ENCODE assay signal across 8 mouse cellular contexts in the genomic region with DNA sequence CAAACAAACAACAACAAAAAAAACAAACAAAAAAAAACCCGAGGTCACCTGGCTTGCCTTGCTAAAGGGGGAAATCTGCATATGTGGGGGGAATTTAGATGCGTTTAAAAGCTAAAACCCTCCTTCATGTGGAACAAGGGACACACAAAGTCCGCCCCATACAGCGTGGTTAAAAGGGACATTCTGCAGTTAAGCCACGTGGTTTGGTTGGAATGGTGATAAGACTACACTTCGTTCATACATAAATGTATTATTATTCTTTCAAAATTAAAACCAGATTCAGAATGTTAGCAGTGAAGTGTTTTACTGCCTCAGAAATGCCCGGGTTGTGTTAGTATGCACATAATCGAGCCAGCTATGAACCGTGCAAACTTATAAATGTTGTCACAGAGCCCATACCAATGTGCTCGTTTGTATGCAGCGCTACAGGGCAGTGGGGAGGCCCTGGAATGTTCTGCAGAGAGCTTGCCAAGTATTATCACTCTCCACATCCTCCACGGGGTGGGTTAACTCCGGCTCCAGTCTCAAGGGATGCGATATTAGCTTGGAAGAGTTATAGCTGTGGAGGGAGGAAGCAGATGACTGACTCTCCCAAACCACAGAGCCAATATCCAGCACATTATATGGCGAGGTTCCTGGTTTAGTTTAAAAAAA.
A peak's percentile ranks its signal among the peaks of the same experiment; 100 is the strongest.
DNase-seq lines count a peak whose midpoint lies in the region; ATAC-seq and TF ChIP-seq lines count a peak whose summit lies in the region.

No protein-coding gene starts in this region.

- H3K9ac ChIP-seq in intestine, postnatal 0 days (ENCODE audit: low read depth, low read length), result no peak overlapping the region

- no peaks in the 10 kb centered on the region for H3K9me3 ChIP-seq in intestine, postnatal 0 days (ENCODE audit: control insufficient read depth)

- H3K36me3 ChIP-seq in intestine, postnatal 0 days (ENCODE audit: control insufficient read depth, insufficient read depth), result no peaks in the 10 kb centered on the region; the same call in 1 of the 2 replicates
- no peaks in the 10 kb centered on the region for H3K36me3 ChIP-seq in thymus, adult 2 months (ENCODE audit: control insufficient read depth, insufficient read depth, low read length)

- H3K27me3 ChIP-seq in intestine, postnatal 0 days (replicated peaks; ENCODE audit: control insufficient read depth, insufficient read depth, low read length), result no peaks in the 10 kb centered on the region
- no peaks in the 10 kb centered on the region for H3K27me3 ChIP-seq in thymus, adult 2 months (ENCODE audit: control insufficient read depth, insufficient read depth, low read length)

- H3K4me1 ChIP-seq in intestine, postnatal 0 days (replicated peaks; ENCODE audit: control insufficient read depth, insufficient read depth, low read length), result peaks cover 34% of the 10 kb centered on the region
- peaks cover 29% of the 10 kb centered on the region for H3K4me1 ChIP-seq in thymus, adult 2 months (replicated peaks; ENCODE audit: control insufficient read depth, insufficient read depth, low read length)

- peak overlapping the region; percentile 95 for H3K27ac ChIP-seq in left cerebral cortex, adult 2 months
- peak overlapping the region; percentile 74; the same call in 1 of the 2 replicates for H3K27ac ChIP-seq in intestine, postnatal 0 days (ENCODE audit: low read depth, low read length)
- no peak overlapping the region for H3K27ac ChIP-seq in thymus, adult 2 months (ENCODE audit: control insufficient read depth, insufficient read depth, low read length)

- ATAC-seq in intestine, postnatal 0 days, result no peak
- ATAC-seq in monocyte, adult 5-6 weeks (replicated peaks; ENCODE audit: insufficient number of reproducible peaks, low FRiP score, low TSS enrichment, poor library complexity, severe bottlenecking), result no peak

- DNase-seq in left cerebral cortex, adult 2 months (ENCODE audit: extremely low spot score in 1 of 2, low spot score in 2 of 2), result no peak
- no peak for DNase-seq in left cerebral cortex, adult 8-10 months (ENCODE audit: low spot score in 2 of 2)
- peak; percentile 52 for DNase-seq in gastrocnemius, postnatal 25 days
- peak; percentile 48 for DNase-seq in lung, postnatal 25 days (ENCODE audit: low spot score)
- no peak for DNase-seq in thymus, adult 2 months
- DNase-seq in left cerebral cortex, postnatal 25 days (ENCODE audit: low spot score in 2 of 2), result no peak

- TF ChIP-seq CTCF in left cerebral cortex, adult 2 months (IDR thresholded peaks at IDR 0.05), result no peak
- TF ChIP-seq CTCF in intestine, postnatal 0 days (IDR thresholded peaks at IDR 0.05; ENCODE audit: low read depth), result no peak
- no peak for TF ChIP-seq CTCF in thymus, adult 2 months (IDR thresholded peaks at IDR 0.05; ENCODE audit: borderline replicate concordance, control insufficient read depth, extremely low read depth, insufficient read depth, low read length, poor library complexity)

- 55% methylated on average over 15 of the region's 15 CpGs for WGBS in intestine, postnatal 0 days
- WGBS in thymus, adult 2 months, result 74% methylated on average over 15 of the region's 15 CpGs

- H3K4me2 ChIP-seq in intestine, postnatal 0 days (replicated peaks; ENCODE audit: low read depth), result no peak overlapping the region

- intact Hi-C loops in left cerebral cortex, adult 2 months (cut with DNase I), result no loop called here
- intact Hi-C loops in left cerebral cortex, postnatal 25 days (cut with DNase I), result no loop called here

- H3K4me3 ChIP-seq in left cerebral cortex, adult 2 months, result no peak overlapping the region
- H3K4me3 ChIP-seq in intestine, postnatal 0 days (ENCODE audit: low read depth, low read length), result no peak overlapping the region
- no peak overlapping the region for H3K4me3 ChIP-seq in thymus, adult 2 months (ENCODE audit: control insufficient read depth, insufficient read depth, low read length)

- TF ChIP-seq POLR2A in thymus, adult 2 months (IDR thresholded peaks at IDR 0.05; ENCODE audit: control insufficient read depth, extremely low read depth, insufficient read depth, low read length, poor library complexity), result no peak

Comparison
In these comparisons a context has a peak if more than half of its experiments do, and no peak if none do; other contexts are left out.
1. DNase-seq: peak in gastrocnemius, postnatal 25 days (single experiment) and lung, postnatal 25 days (single experiment); none in left cerebral cortex, adult 2 months (0 of 2), left cerebral cortex, adult 8-10 months (0 of 2), thymus, adult 2 months (single experiment) and left cerebral cortex, postnatal 25 days (0 of 2).